Mouse (Mus musculus) midbrain, postnatal 0 days (tissue): ENCODE data around the gene Ptpn14. TPM values are rescaled to one million over a fixed set of nuclear protein-coding genes. Genes with fewer than 3 reads are reported as not detected.
A peak's percentile ranks its signal among the peaks of the same experiment; 100 is the strongest.

Experiments
- ATAC-seq: fragments of 200-750 bp; cut with Nextera tagmentation; 2 replicates; pipeline ENCODE4 v1.8.0; 2017; ENCODE audit warnings: moderate number of reproducible peaks, mild to moderate bottlenecking, moderate TSS enrichment, moderate library complexity; ENCODE audit not compliant: low FRiP score
- DNase-seq: peaks from one replicate; pipeline ENCODE4 v3.0.0-alpha.2; 2015; ENCODE audit warnings: low spot score
- H3K27ac ChIP-seq: fragments of 300-500 bp; sonication (generic); 2 replicates; pipeline ENCODE4 v1.5.1; 2014; ENCODE audit warnings: low read depth, mild to moderate bottlenecking, low read length, mixed read lengths
- H3K27me3 ChIP-seq: fragments of 300-500 bp; sonication (generic); 2 replicates; pipeline ENCODE4 v1.6.1; 2014; ENCODE audit warnings: low read length, control low read depth, mixed read lengths; ENCODE audit not compliant: insufficient read depth
- H3K36me3 ChIP-seq: fragments of 300-500 bp; sonication (generic); 2 replicates; pipeline ENCODE4 v1.6.1; 2014; ENCODE audit warnings: low read length, control low read depth, mixed read lengths; ENCODE audit not compliant: insufficient read depth
- H3K4me1 ChIP-seq: fragments of 300-500 bp; sonication (generic); 2 replicates; pipeline ENCODE4 v1.6.1; 2014; ENCODE audit warnings: mild to moderate bottlenecking, control low read depth, antibody characterized with exemption, low read length, mixed read lengths; ENCODE audit not compliant: insufficient read depth
- H3K4me2 ChIP-seq: fragments of 300-500 bp; sonication (generic); 2 replicates; pipeline ENCODE4 v1.6.1; 2014; ENCODE audit warnings: low read depth, mild to moderate bottlenecking, low read length, mixed read lengths; ENCODE audit not compliant: poor library complexity, severe bottlenecking
- H3K4me3 ChIP-seq: fragments of 300-500 bp; sonication (generic); 2 replicates; pipeline ENCODE4 v1.5.1; 2014; ENCODE audit warnings: low read depth, mild to moderate bottlenecking, low read length, moderate library complexity
- H3K9ac ChIP-seq: fragments of 300-500 bp; sonication (generic); replicated peaks from 2 replicates; pipeline ENCODE4 v1.6.1; 2014; ENCODE audit warnings: mild to moderate bottlenecking, low read length, moderate library complexity, mixed read lengths; ENCODE audit not compliant: poor library complexity, severe bottlenecking
- H3K9me3 ChIP-seq: fragments of 300-500 bp; sonication (generic); 2 replicates; pipeline ENCODE4 v1.6.1; 2016; ENCODE audit warnings: low read length, control low read depth
- CTCF ChIP-seq: IDR thresholded peaks from 2 replicates; pipeline ENCODE4 v1.5.1; 2016; ENCODE audit warnings: antibody characterized with exemption, mild to moderate bottlenecking
- whole genome bisulfite sequencing: fragments of 180-500 bp; shearing (Covaris S2); extraction: QIAGEN DNeasy Blood & Tissue Kit; methylation state at CpG from one replicate; pipeline ENCODE4 v1.1.7; 2014; 5-methylcytosine and 5-hydroxymethylcytosine counted together
- polyA plus RNA-seq: library from polyadenylated mRNA; unstranded; fragments of >200 nt; fragmentation: Nextera tagmentation; extraction: Ambion mirVana; gene quantifications from 2 replicates; pipeline ENCODE4 v1.2.1, GENCODE M21; 2015
- total RNA-seq: library from RNA; depleted of rRNA; stranded (reverse); fragments of >200 nt; gene quantifications from 2 replicates; pipeline ENCODE4 v1.2.3, GENCODE M21; 2014

The Ptpn14 gene
- total and polyA plus RNA-seq, 2 experiments from 2014 or later, result 1.1 to 6.5 TPM

GRCm38 (mm10) chr1:189913093-189913760 lies 185.2 kb downstream of the Ptpn14 start:
- Histone ChIP-seq H3K9ac (no peak overlapping the region), H3K4me2 (no peak overlapping the region), H3K9me3 (no peaks in the 10 kb centered on the region), H3K36me3 (no peaks in the 10 kb centered on the region; the same call in 1 of the 2 replicates), H3K4me1 (no peaks in the 10 kb centered on the region), H3K27me3 (no peaks in the 10 kb centered on the region), H3K4me3 (no peak overlapping the region), H3K27ac (no peak overlapping the region)
- no peak for ATAC-seq
- no peak for TF ChIP-seq CTCF
- 90% methylated on average over 21 of the region's 21 CpGs for WGBS
- DNase-seq, result no peak

DNA sequence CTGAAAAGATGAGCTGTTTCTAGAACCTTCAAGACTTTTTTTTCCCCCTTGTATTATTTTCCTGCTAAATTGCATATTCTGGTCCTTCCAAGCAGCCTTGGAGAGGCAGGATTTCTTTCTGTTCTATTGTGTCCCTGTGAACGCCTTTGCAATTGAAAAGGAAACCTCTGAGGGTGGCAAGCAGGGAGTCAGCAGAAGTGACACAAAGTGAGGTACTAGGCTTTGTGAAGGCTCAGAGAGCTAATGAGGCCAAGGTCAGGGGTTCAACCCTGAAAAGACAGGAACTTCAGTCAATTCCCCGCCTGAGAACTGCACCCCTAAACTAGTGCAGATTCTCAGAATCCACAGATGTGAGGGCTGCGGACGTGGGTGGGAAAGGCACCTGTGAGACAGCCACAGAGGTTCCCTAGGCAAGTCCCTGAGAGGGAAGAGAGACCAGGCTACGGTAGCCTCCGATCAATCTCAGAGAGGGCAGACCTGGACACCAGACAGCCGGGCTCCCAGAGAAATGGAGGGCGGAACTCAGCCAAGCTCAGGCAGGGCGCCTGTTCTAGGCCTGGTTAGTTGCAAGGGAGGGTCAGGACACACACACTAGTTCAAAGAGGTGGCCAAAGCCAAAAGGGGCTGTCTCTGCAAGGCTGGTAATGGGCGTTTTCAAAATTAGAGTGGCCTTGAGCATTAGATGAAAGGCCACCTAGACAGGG lies 188.5 kb downstream of the Ptpn14 start:
- no peak overlapping the region for H3K4me2 ChIP-seq
- DNase-seq (no peak), ATAC-seq (no peak)
- peaks cover 11% of the 10 kb centered on the region; the same call in 1 of the 2 replicates for H3K4me1 ChIP-seq
- 50% methylated on average over 10 of the region's 10 CpGs for WGBS
- no peak overlapping the region for H3K4me3 ChIP-seq
- no peak for TF ChIP-seq CTCF
- no peak overlapping the region for H3K9ac ChIP-seq
- no peak overlapping the region for H3K27ac ChIP-seq
- H3K36me3 ChIP-seq, result no peaks in the 10 kb centered on the region; the same call in 1 of the 2 replicates
- H3K27me3 ChIP-seq, result no peaks in the 10 kb centered on the region
- H3K9me3 ChIP-seq, result no peaks in the 10 kb centered on the region

DNA sequence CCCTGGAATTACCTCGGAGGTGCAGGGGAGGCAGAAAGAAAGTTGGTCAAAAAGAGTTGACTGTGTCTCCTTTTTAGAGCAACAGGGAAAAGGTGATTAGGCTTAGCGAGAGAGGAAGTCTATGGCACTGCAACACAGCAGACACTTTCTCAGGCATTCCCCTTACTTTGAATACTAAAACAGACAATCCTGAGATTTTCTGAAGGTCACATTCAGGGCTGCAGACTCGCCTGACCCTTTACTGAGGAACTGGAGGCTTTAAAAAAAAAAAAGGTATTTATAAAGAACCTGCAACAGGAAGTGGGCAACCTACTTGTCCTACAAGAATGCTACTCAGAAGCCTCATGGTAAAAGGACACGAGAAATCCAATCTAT lies 189.0 kb downstream of the Ptpn14 start:
- DNase-seq, result no peak
- Histone ChIP-seq H3K4me1 (peaks cover 11% of the 10 kb centered on the region; the same call in 1 of the 2 replicates), H3K27me3 (no peaks in the 10 kb centered on the region), H3K9me3 (no peaks in the 10 kb centered on the region), H3K36me3 (no peaks in the 10 kb centered on the region; the same call in 1 of the 2 replicates), H3K4me2 (no peak overlapping the region), H3K27ac (no peak overlapping the region), H3K4me3 (no peak overlapping the region), H3K9ac (no peak overlapping the region)
- no peak for ATAC-seq
- TF ChIP-seq CTCF, result no peak
- 61% methylated on average over 4 of the region's 4 CpGs for WGBS

- WGBS, result 83% methylated on average over 3 of the region's 3 CpGs
- Histone ChIP-seq H3K9me3 (no peaks in the 10 kb centered on the region), H3K4me2 (no peak overlapping the region), H3K27me3 (no peaks in the 10 kb centered on the region), H3K9ac (no peak overlapping the region), H3K4me1 (peaks cover 14% of the 10 kb centered on the region; the same call in 1 of the 2 replicates), H3K27ac (no peak overlapping the region), H3K4me3 (no peak overlapping the region), H3K36me3 (no peaks in the 10 kb centered on the region)
- ATAC-seq (no peak), DNase-seq (no peak)
- TF ChIP-seq CTCF, result no peak
Observed at GRCm38 (mm10) chr1:189919756-189920155, 191.7 kb downstream of the Ptpn14 start.

DNA sequence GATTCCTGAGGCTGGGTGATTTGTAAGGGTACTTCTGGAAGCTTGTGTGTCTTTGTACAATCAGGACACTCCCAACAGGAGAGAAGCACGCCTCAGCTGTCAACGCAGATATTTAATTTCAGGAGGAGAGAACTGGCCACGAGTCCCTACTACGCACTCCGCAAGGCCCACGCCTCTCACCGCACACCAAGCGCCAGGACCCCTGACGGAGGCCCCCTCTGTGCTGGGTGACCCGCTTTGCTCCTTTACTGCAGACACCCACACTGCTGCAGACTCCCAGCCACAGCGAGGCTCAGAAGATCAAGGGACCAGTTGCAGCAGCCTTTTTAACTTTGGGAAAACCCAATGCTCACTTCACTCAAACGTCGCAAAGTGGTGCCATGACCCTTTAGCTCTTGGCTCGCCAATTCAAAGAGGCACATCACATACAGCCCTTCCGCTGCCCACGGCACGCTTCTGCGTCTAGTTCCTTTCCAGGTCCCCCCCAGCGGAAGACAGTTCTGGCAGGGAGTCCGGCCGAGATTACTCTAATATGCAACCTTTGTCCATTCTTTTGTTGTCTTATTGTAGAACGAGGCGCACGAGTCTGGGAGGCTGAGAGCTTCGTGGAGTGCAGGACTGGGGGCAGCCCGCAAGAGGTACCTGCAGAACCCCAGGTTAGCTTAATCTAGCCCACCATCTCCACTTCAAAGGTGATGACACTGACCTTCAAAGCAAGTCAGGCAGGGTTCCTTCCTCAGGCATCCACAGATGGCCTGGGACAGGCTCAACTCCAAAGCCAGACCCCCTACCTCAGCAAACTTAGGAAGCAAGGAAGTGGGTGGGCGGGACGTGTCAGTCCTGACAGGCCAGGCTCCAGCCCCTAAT lies 192.9 kb downstream of the Ptpn14 start:
- H3K27ac ChIP-seq, result no peak overlapping the region
- H3K4me1 ChIP-seq, result peaks cover 14% of the 10 kb centered on the region; the same call in 1 of the 2 replicates
- H3K27me3 ChIP-seq, result no peaks in the 10 kb centered on the region
- DNase-seq (no peak), ATAC-seq (no peak)
- peak overlapping the region; percentile 63 for H3K4me3 ChIP-seq
- H3K9me3 ChIP-seq, result no peaks in the 10 kb centered on the region
- TF ChIP-seq CTCF, result no peak
- H3K9ac ChIP-seq, result peak overlapping the region; percentile 77
- H3K4me2 ChIP-seq, result peak overlapping the region; percentile 94
- H3K36me3 ChIP-seq, result no peaks in the 10 kb centered on the region
- WGBS, result 49% methylated on average over 28 of the region's 28 CpGs
